Mouse (Mus musculus) ES-Bruce4 (cell line): ENCODE results near the gene Nr5a1.

ENCODE experiments used
- EP300 ChIP-seq: IDR thresholded peaks from 2 replicates; pipeline ENCODE4 v1.6.1; 2011; ENCODE audit warnings: low read depth, low read length; ENCODE audit not compliant: insufficient read depth
- POLR2A ChIP-seq: IDR thresholded peaks from one replicate; pipeline ENCODE4 v1.8.1; 2011; ENCODE audit warnings: low read length; ENCODE audit not compliant: insufficient read depth

DNA sequence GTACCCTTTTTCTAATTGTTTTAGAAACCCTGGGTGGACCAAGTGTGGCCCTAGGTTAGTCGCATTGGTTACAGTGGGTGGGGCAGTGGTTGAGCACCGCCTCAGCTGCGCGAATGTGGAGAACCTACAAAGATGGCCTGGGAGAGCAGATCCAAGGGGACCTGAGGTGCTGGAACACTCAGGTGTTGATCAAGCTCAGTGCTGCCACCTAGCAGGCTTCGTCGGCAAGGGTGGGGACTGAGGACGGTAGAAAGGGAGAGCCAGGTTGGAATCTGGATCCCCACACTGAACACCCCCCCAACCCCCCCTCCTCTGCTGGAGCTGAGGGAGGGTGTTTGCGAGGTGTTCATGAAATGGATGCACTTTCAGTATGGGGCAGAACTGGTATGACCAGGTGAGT lies 22.8 kb downstream of the Nr5a1 start:
- TF ChIP-seq EP300 = no peak
- no peak for TF ChIP-seq POLR2A
